Mouse (Mus musculus): ENCODE results near the gene Dnajc5.
A peak's percentile ranks its signal among the peaks of the same experiment; 100 is the strongest.

The Dnajc5 gene

DNA sequence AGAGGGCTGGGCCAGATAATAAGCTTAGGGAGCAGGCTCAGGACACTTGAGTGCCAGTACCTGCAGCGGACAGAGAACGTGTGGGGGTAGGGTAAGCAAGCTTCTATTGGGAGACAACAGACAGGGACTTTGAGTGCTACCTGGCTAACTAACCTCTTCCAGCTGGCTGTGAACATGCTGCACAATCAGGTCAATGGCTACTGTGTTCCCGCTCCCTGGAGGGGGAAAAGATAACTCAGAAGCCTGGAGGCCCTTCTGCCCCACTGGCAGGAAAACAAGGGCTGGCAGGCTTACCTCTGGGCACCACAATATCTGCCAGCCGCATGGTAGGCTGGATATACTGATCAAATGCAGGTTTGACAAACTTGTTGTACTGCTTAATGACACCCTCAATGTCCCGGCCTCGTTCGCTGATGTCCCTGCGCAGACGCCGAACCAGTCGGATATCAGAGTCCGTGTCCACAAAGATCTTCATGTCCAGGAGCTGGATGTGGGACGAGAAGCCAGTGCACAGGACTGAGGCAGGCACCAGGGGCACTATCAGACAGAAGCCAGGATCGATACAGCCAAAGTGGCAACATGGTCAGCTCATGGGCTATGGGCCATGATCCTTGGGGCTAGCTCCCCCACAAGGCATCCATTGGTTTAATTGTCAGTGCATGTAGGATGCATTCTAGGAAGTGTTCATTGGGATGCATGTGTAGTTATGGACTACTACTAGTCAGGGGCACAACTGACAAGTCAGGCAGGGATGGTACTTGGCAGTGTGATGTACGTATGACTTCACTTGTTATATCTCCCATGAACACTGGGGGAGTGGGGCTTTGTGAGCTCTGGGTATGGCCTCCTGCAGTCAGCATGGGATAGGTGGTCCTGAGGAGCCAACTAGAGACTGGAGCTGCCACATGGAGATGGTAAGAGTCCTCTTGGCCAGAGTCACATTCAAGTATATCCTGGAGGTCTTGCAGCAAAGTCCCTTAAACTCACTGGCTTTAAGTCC, 52.9 kb downstream of the Dnajc5 start:
- DNase-seq (ENCODE audit: low read depth, low spot score) = no peak

DNA sequence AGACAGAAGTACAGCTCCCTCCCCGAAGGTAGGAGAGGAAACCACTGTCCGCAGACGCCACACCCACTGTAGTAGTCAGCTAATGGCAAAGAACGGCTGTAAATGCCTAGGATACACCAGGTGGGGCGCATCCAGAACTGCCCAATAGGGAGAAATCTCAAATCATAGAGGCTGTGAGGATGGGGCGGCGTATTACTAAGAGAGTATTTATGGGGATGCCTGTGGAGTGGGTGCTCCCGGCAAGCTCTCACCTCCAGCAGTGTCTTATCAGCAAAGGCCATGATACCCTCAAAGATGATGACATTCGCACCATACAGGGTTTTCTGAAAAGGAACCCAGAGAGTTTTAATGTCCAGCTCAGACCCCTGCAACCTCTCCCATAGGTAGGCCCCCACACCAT, 53.7 kb downstream of the Dnajc5 start:
- DNase-seq (ENCODE audit: low read depth, low spot score) = no peak

GRCm38 (mm10) chr2:181574921-181575545, 54.7 kb downstream of the Dnajc5 start:
- no peak for DNase-seq (ENCODE audit: low read depth, low spot score)

DNA sequence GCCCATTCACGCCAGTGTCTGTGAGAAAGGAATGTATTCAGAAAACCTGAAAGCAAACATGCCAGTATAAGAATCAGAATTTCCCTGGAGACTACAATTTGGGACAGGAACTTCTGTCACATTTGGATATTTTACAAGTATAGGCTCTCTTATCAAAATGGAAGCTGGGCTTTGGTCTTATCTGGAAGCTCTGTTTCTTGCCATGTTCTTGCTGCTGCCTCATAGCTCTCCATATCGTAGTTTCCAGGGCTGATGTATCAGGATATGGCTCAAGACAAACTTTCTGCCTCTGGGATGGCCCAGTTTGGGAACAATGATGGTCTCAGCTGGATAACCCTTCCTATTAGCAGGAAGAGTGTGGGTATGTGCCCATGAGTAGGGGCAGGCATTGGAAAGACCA, 56.3 kb downstream of the Dnajc5 start:
- DNase-seq (ENCODE audit: low read depth, low spot score) = no peak

DNA sequence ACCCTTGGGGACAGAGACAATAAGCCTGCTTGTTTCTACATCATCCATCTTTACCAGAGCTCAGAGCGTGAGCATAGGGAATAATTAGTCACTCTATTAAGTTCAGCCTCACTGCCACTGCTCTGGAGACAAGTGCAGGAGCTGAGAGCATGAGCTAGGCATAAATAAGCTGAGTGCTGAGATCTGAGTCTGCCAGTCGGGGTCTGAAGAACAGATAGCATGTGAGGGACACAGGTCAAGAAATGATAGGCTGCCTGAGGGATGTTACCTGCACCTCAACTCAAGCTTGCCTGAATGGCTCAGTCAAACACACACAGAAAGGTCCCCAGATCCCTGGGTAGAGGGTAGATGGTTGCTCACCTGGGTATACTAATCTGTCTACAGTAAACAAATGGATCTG, 56.8 kb downstream of the Dnajc5 start:
- no peak for DNase-seq (ENCODE audit: low read depth, low spot score)

GRCm38 (mm10) chr2:181577981-181578581, 57.8 kb downstream of the Dnajc5 start:
- DNase-seq (ENCODE audit: low read depth, low spot score) = no peak

- peak; percentile 77 for DNase-seq (ENCODE audit: low read depth, low spot score)
Observed at GRCm38 (mm10) chr2:181578790-181579618, 58.7 kb downstream of the Dnajc5 start.

GRCm38 (mm10) chr2:181579681-181580080, 59.4 kb downstream of the Dnajc5 start:
- DNase-seq (ENCODE audit: low read depth, low spot score) = no peak

- DNase-seq (ENCODE audit: low read depth, low spot score) = no peak
Observed at GRCm38 (mm10) chr2:181580131-181580772, 60.0 kb downstream of the Dnajc5 start.

DNA sequence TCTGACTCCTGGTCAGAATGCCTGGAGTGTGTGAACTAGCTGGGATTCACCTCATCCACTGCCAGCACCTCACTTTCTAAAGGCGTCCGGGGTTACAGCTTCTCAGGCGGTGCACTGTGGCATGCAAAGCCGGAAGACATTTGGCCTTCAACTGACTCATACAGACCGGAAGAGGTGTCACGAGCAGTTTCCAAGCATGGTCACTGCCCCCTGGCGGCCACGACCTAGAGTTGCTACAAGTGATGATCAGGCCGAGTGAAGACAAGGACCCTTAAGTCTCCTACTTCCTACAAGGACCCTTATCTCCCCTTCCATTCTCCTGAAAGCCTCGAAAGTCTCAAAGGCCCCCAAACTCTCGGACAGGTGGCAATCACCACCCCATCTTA, 60.7 kb downstream of the Dnajc5 start:
- DNase-seq (ENCODE audit: low read depth, low spot score) = peak; percentile 71

DNA sequence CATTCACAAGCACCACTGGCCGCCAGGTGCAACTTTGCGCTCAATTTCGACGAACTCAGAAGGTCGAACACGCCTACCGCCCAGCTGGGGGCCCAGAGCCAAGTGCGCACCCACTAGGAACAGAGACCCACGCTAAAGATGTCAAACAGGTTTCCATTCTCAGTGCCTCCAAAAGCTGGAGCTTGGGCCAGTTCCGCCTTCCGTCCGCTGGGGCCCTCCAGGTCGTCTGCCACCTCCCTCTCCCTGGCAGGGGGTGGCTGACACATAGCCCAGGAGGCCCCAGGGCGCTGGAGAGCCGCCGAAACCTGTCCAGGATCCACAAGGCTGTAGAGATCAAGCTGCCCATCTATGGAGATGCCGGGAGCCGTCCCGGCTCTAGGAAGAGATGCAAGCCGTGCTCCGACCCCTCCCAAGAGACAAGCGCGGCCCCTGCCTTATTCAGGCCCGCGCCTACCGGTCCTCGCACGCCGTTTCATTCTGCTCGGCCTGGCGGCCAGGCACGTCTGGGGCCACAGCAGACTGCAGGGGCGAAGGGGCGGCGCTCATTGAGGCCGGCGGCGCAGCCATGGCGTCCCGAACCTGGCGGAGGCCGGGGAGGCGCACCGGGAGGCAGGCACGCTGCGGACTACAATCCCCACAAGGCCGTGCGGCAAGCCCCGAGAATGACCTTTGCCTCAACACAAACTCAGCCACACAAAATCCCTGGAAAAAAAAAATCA, 61.3 kb downstream of the Dnajc5 start:
- no peak for DNase-seq (ENCODE audit: low read depth, low spot score)

DNA sequence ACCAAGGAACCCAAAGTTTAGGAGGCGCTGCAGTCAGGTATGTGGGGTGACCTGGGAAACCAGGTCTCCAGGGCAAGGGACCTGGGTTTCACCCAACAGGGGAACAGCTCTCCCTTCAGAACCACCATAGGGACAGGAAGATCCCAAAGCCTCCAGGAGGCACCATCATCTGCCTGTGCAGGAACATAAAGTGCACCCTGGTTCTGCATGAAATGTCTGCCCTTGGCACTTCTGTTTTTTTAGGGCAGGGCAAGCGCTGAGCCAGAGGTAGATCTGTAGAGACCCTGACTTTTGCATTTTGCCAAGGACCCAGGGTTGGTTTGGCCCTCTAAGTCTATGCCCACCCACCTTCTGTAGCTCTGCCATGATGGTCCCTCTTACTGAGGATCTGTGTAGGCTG, 62.1 kb downstream of the Dnajc5 start:
- DNase-seq (ENCODE audit: low read depth, low spot score) = no peak

GRCm38 (mm10) chr2:181582939-181583338, 62.7 kb downstream of the Dnajc5 start:
- no peak for DNase-seq (ENCODE audit: low read depth, low spot score)

- no peak for DNase-seq (ENCODE audit: low read depth, low spot score)
Observed at GRCm38 (mm10) chr2:181583460-181584257, 63.4 kb downstream of the Dnajc5 start.

- DNase-seq (ENCODE audit: low read depth, low spot score) = no peak
Observed at GRCm38 (mm10) chr2:181584411-181584942, 64.2 kb downstream of the Dnajc5 start, which contains the start of gene Uckl1. TSS of gene Uckl1 (minus strand) at chr2:181584892.

GRCm38 (mm10) chr2:181585506-181585905, 65.2 kb downstream of the Dnajc5 start:
- DNase-seq (ENCODE audit: low read depth, low spot score) = no peak

- DNase-seq (ENCODE audit: low read depth, low spot score) = no peak
Observed at GRCm38 (mm10) chr2:181586124-181586523, 65.8 kb downstream of the Dnajc5 start.

DNA sequence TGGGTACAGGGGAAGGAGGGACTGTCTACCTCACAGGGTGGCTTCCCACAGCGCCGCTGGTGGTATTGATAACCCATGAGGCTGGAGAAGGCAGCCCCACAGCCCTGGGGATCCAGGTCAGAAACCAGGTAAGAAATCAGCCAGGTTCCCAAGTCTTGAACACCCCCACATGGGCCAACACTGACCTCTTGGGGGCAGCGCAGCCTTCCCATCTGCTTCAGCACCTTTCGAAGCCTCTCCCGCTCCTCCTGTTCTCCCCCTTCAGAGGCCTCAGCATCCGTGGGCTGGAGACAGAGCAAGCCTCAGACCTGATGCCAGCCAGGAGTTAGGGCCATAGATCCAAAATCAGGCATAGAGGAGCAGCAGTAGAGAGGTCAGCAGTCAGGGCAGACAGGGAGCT, 67.5 kb downstream of the Dnajc5 start:
- no peak for DNase-seq (ENCODE audit: low read depth, low spot score)

DNA sequence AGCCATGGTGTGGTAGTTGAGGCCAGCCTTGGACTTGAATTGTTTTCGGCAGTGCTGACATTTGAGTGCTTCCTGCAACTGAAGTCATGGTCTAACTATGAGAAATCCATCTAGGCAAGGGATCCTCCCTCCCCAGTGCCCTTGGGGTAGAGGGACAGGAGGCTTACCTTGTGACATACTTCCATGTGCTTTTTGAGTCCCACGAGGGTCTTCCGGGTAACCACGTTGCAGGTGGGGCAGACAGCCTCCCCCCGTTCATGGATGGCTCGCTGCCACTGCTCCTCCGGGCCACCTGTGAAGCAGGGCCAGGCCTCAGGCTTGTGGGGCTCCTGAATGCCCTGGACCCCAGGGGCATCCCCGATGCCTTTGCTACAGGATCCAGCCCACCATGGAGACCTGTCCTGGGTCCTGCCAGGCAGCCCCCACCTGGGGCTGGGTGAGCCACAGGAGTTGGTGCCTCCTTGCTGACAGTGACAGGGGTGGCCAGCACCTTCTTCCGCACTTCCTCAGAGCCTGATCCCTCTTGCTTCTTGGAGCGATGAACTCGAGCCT, 68.0 kb downstream of the Dnajc5 start:
- DNase-seq (ENCODE audit: low read depth, low spot score) = no peak

All from retina, adult 2 months (tissue).